Mouse (Mus musculus): ENCODE measurements around the gene Gm11213.

DNA sequence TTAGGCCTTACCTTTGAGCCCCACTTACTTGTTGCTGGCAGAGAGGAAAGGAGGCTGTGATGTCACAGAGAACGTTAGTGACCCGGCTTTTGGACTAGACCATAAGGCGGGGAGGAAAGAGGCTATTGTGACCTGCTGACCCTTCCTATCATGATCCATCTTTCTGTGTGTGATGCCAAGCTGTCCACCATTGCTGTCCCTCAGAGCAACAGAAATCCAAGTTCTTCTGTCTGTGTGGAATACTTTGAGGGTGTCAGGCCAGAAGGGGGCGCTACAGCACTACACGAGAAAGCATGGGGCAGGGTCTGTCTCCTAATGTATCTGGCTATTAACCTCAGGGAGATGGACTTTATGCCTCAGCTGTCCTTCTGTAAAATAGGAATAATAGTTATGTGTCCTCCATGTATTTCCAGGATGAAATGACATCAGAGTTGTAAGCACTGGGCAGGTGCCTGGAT is 17.3 kb upstream of the Gm11213 start, which contains the start of gene Tex48:
- TF ChIP-seq CTCF (IDR thresholded peaks at IDR 0.05; ENCODE audit: insufficient read depth, low read depth, low read length) (no peak), POLR2A (IDR thresholded peaks at IDR 0.05; ENCODE audit: insufficient read depth, low read depth, low read length) (no peak)

Data from olfactory bulb, adult 2 months (tissue).